Mouse (Mus musculus): ENCODE results near the gene Gins1. TPM values are rescaled to one million over a fixed set of nuclear protein-coding genes. Genes with fewer than 3 reads are reported as not detected.

Gene Gins1
- 30.0 and 34.7 TPM in 2 replicates for polyA plus RNA-seq (2014; fragmentation: Nextera tagmentation; extraction: Ambion mirVana)

DNA sequence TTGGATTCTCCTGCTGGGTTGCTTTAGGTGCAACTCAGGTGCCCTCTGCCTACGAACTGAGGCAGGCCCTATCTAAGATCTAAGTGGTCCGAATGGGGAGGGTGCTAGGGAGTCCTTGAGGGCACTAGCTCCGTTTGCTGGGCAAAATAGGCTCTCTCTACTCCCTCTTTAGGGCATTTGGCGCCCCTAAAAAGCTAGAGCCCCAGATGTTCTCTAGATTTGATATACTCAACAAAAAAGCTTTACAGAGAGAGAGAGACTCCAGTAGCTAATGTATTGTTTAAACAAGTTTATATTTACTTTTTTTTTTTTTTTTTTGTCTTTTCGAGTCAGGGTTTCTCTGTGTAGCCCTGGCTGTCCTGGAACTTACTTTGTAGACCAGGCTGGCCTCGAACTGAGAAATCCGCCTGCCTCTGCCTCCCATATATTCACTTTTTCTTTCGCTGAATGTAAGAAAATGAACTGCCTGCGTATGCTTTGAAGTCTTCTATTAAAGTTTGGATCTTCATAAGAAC lies at the start of gene Gins1:
Gins1 (plus strand) TSS at position 465 of the 515 bp plus-strand sequence.
- WGBS = 44% methylated on average over 9 of the region's 9 CpGs
- ATAC-seq (ENCODE audit: low read depth) = no peak
- Histone ChIP-seq H3K4me3 (ENCODE audit: low read depth, low read length) (peak within 1 kb of the TSS; percentile 84), H3K4me1 (ENCODE audit: control insufficient read depth, insufficient read depth, low read length) (peaks cover 15% of the 10 kb centered on the region), H3K27me3 (replicated peaks; ENCODE audit: control insufficient read depth, insufficient read depth, low read length) (no peaks in the 10 kb centered on the region), H3K27ac (replicated peaks; ENCODE audit: low read depth, low read length) (peak within 1 kb of the TSS; percentile 84), H3K4me2 (ENCODE audit: low read depth, low read length) (peak within 1 kb of the TSS; percentile 82), H3K36me3 (ENCODE audit: control insufficient read depth, insufficient read depth, low read length) (no peaks in the 10 kb centered on the region), H3K9ac (ENCODE audit: low read depth, low read length) (peak within 1 kb of the TSS; percentile 87), H3K9me3 (ENCODE audit: control insufficient read depth, low read length) (no peaks in the 10 kb centered on the region)
- DNase-seq (ENCODE audit: low spot score) = no peak

DNA sequence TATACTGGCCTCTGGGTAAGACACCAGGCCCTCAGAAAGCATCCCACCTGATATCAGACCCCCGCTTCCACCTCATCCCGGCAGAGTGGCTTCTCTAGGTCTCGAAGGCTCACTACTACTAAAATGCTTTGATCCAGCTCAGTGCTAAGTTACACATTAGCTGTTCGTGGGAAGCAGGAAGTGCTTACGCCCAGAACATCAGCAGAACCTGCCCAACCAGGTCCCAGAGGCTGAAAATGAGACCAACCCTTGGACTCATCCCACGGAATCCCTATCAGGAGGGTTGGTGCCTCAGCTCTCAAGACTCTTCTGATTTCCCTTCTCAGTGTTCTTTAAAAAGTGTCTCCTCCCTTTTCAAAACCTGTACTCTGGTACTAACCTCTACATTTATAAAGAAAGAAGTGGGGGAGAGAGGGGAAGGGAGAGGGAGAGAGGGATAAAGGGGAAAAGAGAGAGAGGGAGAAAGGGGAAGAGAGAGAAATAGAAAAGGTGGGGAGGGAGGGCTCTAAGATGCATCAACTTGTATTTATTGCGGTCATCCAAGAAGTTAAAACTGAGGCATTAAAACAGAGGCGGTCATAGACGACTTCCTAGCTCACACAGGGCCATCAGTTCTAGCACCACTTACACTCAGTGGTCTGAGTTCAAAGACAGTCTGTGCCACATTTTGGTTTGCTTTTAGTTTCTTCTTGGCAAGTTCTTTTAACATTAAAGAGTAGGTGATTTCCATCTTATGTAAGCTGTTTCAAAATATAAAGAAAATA lies 46.3 kb upstream of the Gins1 start:
- Histone ChIP-seq H3K36me3 (ENCODE audit: control insufficient read depth, insufficient read depth, low read length) (no peaks in the 10 kb centered on the region), H3K4me3 (ENCODE audit: low read depth, low read length) (no peak overlapping the region), H3K4me2 (ENCODE audit: low read depth, low read length) (no peak overlapping the region), H3K4me1 (ENCODE audit: control insufficient read depth, insufficient read depth, low read length) (no peaks in the 10 kb centered on the region), H3K27me3 (replicated peaks; ENCODE audit: control insufficient read depth, insufficient read depth, low read length) (no peaks in the 10 kb centered on the region), H3K9ac (ENCODE audit: low read depth, low read length) (no peak overlapping the region), H3K27ac (replicated peaks; ENCODE audit: low read depth, low read length) (no peak overlapping the region), H3K9me3 (ENCODE audit: control insufficient read depth, low read length) (no peaks in the 10 kb centered on the region)
- WGBS = 83% methylated on average over 9 of the region's 9 CpGs
- ATAC-seq (ENCODE audit: low read depth) (no peak), DNase-seq (ENCODE audit: low spot score) (peak; percentile 17)

DNA sequence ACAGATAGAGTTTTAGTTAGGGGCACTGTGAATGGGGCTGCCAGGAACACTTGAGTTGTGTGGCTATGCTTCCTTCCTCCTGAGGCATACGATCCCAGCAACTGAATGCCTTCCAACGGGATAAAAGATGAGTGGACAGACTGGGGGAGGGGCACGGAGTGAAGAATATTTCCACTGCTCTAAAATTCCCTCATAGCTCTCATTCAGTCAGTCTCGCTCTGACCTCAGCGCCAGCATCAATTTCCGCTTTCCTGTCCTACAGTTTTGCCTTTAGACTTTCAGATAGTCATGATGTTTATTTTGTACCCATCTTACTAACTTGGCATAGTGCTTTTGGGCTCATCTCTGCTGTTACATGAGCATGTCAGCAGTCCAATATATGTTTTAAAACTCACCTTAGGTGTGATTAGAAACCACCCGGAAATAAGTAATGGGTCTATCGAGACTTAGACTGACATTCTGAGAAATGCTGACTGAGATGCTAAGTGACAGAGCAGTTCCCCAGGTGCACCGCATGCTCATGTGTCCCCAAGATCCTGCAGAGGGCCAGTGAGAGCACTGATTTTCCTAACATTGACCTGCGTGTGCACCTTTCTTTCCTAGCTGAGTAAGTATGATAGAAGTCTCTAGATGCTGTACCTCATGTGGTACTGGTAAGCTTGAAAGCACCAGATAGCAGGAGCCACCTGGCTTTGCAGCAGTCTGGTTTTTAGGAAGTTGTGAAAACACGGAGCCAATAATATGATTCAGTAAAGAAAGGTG lies 45.3 kb upstream of the Gins1 start:
- Histone ChIP-seq H3K4me1 (ENCODE audit: control insufficient read depth, insufficient read depth, low read length) (no peaks in the 10 kb centered on the region), H3K9me3 (ENCODE audit: control insufficient read depth, low read length) (no peaks in the 10 kb centered on the region), H3K9ac (ENCODE audit: low read depth, low read length) (no peak overlapping the region), H3K36me3 (ENCODE audit: control insufficient read depth, insufficient read depth, low read length) (no peaks in the 10 kb centered on the region), H3K4me2 (ENCODE audit: low read depth, low read length) (no peak overlapping the region), H3K27ac (replicated peaks; ENCODE audit: low read depth, low read length) (no peak overlapping the region), H3K27me3 (replicated peaks; ENCODE audit: control insufficient read depth, insufficient read depth, low read length) (no peaks in the 10 kb centered on the region), H3K4me3 (ENCODE audit: low read depth, low read length) (no peak overlapping the region)
- WGBS = 74% methylated on average over 11 of the region's 11 CpGs
- no peak for ATAC-seq (ENCODE audit: low read depth)
- DNase-seq (ENCODE audit: low spot score) = no peak

DNA sequence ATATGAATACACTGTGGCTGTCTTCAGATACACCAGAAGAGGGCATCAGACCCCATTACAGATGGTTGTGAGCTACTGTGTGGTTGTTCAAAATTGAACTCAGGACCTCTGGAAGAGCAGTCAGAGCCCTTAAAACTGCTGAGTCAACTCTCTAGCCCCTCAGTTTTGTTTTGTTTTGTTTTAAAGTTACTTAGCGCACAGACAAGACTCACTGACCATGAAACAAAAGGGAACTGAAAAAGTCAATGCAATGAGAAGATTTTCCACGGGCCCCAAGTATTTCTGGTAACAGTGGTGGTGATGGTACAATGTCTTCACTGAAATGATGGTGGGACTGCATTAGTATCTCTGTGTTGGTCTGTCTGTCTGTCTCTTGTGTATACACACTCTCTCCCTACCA lies 44.1 kb upstream of the Gins1 start:
- Histone ChIP-seq H3K9me3 (ENCODE audit: control insufficient read depth, low read length) (peaks cover 6% of the 10 kb centered on the region; the same call in 1 of the 2 replicates), H3K4me2 (ENCODE audit: low read depth, low read length) (no peak overlapping the region), H3K4me3 (ENCODE audit: low read depth, low read length) (no peak overlapping the region), H3K4me1 (ENCODE audit: control insufficient read depth, insufficient read depth, low read length) (no peaks in the 10 kb centered on the region), H3K9ac (ENCODE audit: low read depth, low read length) (no peak overlapping the region), H3K27me3 (replicated peaks; ENCODE audit: control insufficient read depth, insufficient read depth, low read length) (no peaks in the 10 kb centered on the region), H3K36me3 (ENCODE audit: control insufficient read depth, insufficient read depth, low read length) (no peaks in the 10 kb centered on the region), H3K27ac (replicated peaks; ENCODE audit: low read depth, low read length) (no peak overlapping the region)
- no peak for DNase-seq (ENCODE audit: low spot score)
- WGBS = 83% methylated on average over 2 of the region's 2 CpGs
- ATAC-seq (ENCODE audit: low read depth) = no peak

DNA sequence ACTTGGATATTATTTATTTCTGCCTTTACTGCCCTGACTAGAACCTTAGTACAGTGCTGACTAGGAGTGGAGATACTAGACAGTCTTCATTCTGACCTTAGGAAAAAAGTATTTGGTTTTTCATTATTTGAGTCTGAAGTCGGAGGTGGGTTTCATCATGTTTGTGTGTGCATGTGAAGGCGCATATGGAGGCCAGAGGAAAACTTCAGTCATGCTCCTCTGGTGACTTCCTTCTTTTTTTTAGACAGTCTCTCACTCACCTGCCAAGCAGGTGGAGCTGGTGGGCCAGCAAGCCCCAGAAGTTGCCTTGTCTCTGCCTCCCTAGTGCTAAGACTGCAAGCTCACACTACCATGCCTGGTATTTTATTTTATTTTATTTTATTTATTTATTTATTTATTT lies 38.2 kb upstream of the Gins1 start:
- H3K27ac ChIP-seq (replicated peaks; ENCODE audit: low read depth, low read length) = no peak overlapping the region
- no peak overlapping the region for H3K4me3 ChIP-seq (ENCODE audit: low read depth, low read length)
- no peaks in the 10 kb centered on the region for H3K36me3 ChIP-seq (ENCODE audit: control insufficient read depth, insufficient read depth, low read length)
- H3K9me3 ChIP-seq (ENCODE audit: control insufficient read depth, low read length) = peaks cover 6% of the 10 kb centered on the region; the same call in 1 of the 2 replicates
- no peak overlapping the region for H3K9ac ChIP-seq (ENCODE audit: low read depth, low read length)
- ATAC-seq (ENCODE audit: low read depth) (no peak), DNase-seq (ENCODE audit: low spot score) (no peak)
- no peaks in the 10 kb centered on the region for H3K27me3 ChIP-seq (replicated peaks; ENCODE audit: control insufficient read depth, insufficient read depth, low read length)
- WGBS = 95% methylated on average over 2 of the region's 2 CpGs
- H3K4me2 ChIP-seq (ENCODE audit: low read depth, low read length) = no peak overlapping the region
- no peaks in the 10 kb centered on the region for H3K4me1 ChIP-seq (ENCODE audit: control insufficient read depth, insufficient read depth, low read length)

DNA sequence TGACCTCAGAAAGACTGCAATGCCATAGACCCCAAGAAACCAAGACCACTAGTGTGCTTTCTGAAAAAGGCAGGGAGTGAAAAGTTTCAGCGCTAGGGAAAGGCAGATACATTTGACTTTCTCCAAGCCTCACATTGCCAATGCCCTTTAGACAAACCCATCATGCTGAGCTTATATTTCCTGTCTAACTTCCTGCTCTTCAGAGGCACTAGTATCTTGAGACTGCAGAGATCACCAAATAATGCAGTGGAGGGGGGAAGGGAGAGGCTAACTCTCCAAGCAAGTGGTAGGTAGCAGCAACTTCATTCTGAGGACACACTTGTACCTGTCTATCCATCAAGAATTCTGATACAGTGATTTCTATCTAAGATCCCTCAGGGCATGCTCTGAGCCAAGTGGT lies 35.8 kb upstream of the Gins1 start:
- Histone ChIP-seq H3K9me3 (ENCODE audit: control insufficient read depth, low read length) (peaks cover 6% of the 10 kb centered on the region; the same call in 1 of the 2 replicates), H3K9ac (ENCODE audit: low read depth, low read length) (no peak overlapping the region), H3K4me1 (ENCODE audit: control insufficient read depth, insufficient read depth, low read length) (no peaks in the 10 kb centered on the region), H3K4me2 (ENCODE audit: low read depth, low read length) (no peak overlapping the region), H3K4me3 (ENCODE audit: low read depth, low read length) (no peak overlapping the region), H3K36me3 (ENCODE audit: control insufficient read depth, insufficient read depth, low read length) (no peaks in the 10 kb centered on the region), H3K27me3 (replicated peaks; ENCODE audit: control insufficient read depth, insufficient read depth, low read length) (no peaks in the 10 kb centered on the region), H3K27ac (replicated peaks; ENCODE audit: low read depth, low read length) (no peak overlapping the region)
- DNase-seq (ENCODE audit: low spot score) (no peak), ATAC-seq (ENCODE audit: low read depth) (no peak)
- 100% methylated on average over 1 of the region's 1 CpGs for WGBS

DNA sequence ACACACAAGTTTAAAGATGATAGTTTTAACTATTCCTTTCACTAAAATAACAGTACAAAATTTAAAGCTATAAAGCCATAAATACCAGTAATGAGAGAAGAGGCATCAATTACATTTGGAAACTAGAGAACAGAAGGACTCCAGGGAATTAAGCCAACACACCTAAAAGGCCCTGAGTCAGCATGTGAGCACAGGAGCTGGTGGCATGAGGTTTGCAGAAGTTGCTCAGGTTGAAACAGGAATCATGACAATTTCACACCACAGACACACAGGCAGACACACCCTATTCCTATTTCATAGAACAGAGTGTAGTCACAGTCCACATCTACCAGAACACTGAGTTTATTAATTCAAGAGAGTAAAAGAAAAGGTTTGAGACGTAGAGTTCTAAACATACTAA lies 30.7 kb upstream of the Gins1 start:
- Histone ChIP-seq H3K27me3 (replicated peaks; ENCODE audit: control insufficient read depth, insufficient read depth, low read length) (no peaks in the 10 kb centered on the region), H3K9ac (ENCODE audit: low read depth, low read length) (no peak overlapping the region)
- 79% methylated on average over 1 of the region's 1 CpGs for WGBS

DNA sequence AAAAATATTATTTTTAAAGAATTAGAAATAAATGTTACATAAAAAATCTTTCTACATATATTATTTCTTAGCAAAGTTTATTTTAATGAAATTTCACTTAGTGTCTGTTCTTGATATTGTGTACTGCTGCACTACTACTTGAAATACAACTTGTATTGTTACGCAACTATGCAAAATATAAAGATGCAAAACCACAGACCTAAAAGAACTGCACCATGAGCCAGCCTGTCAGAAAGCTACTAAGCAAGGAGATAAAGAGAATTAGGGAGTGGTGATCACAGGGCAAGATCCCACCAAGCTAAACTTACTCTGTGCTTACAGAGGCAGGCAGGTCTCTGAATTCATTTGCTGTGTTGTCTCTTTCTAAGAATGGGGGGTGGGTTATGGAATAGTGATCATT lies 30.0 kb upstream of the Gins1 start:
- Histone ChIP-seq H3K9ac (ENCODE audit: low read depth, low read length) (no peak overlapping the region), H3K27me3 (replicated peaks; ENCODE audit: control insufficient read depth, insufficient read depth, low read length) (no peaks in the 10 kb centered on the region), H3K27ac (replicated peaks; ENCODE audit: low read depth, low read length) (no peak overlapping the region), H3K4me3 (ENCODE audit: low read depth, low read length) (no peak overlapping the region), H3K36me3 (ENCODE audit: control insufficient read depth, insufficient read depth, low read length) (no peaks in the 10 kb centered on the region), H3K4me2 (ENCODE audit: low read depth, low read length) (no peak overlapping the region), H3K4me1 (ENCODE audit: control insufficient read depth, insufficient read depth, low read length) (no peaks in the 10 kb centered on the region), H3K9me3 (ENCODE audit: control insufficient read depth, low read length) (no peaks in the 10 kb centered on the region)
- 98% methylated on average over 1 of the region's 1 CpGs for WGBS
- DNase-seq (ENCODE audit: low spot score) (no peak), ATAC-seq (ENCODE audit: low read depth) (no peak)

More for the DNA sequence above, 30.7 kb upstream of the Gins1 start:
- Histone ChIP-seq H3K36me3 (ENCODE audit: control insufficient read depth, insufficient read depth, low read length) (no peaks in the 10 kb centered on the region), H3K4me2 (ENCODE audit: low read depth, low read length) (no peak overlapping the region), H3K4me3 (ENCODE audit: low read depth, low read length) (no peak overlapping the region), H3K4me1 (ENCODE audit: control insufficient read depth, insufficient read depth, low read length) (no peaks in the 10 kb centered on the region), H3K27ac (replicated peaks; ENCODE audit: low read depth, low read length) (no peak overlapping the region), H3K9me3 (ENCODE audit: control insufficient read depth, low read length) (no peaks in the 10 kb centered on the region)
- no peak for ATAC-seq (ENCODE audit: low read depth)
- peak; percentile 20 for DNase-seq (ENCODE audit: low spot score)

All from embryonic facial prominence, embryonic 14.5 days (tissue).